Mouse (Mus musculus) mature B cell (primary cell): ENCODE measurements around the gene Eloa.
"Not testable (repeated sequence)": the region's sequence is repeated elsewhere in the genome, so short reads cannot be mapped to it uniquely, and the experiment has no call there.

Experiments used
- in situ Hi-C: fragments of 300-500 bp; cut with MboI; formaldehyde crosslinking; loops from 2 replicates; pipeline ENCODE4 v1.14.3; 2019

Eloa gene

GRCm38 (mm10) chr4:135984556-135984955 lies 37.0 kb downstream of the Eloa start:
- in situ Hi-C loops, result no loop called here

GRCm38 (mm10) chr4:135981524-135982063 lies 40.0 kb downstream of the Eloa start:
- in situ Hi-C loops, result no loop called here

- in situ Hi-C loops, result not testable (repeated sequence)
Measured at GRCm38 (mm10) chr4:135980223-135980622, 41.3 kb downstream of the Eloa start.

GRCm38 (mm10) chr4:135976146-135976545 lies 45.4 kb downstream of the Eloa start:
- in situ Hi-C loops, result no loop called here

GRCm38 (mm10) chr4:135972911-135973811 lies 48.4 kb downstream of the Eloa start:
- in situ Hi-C loops, result no loop called here

GRCm38 (mm10) chr4:135972556-135972906 lies 49.0 kb downstream of the Eloa start, which contains the start of gene Lypla2:
Gene Lypla2, minus strand, starts transcription at chr4:135972626.
- in situ Hi-C loops, result no loop called here

GRCm38 (mm10) chr4:135971805-135972555 lies 49.6 kb downstream of the Eloa start:
- in situ Hi-C loops, result no loop called here

- in situ Hi-C loops, result no loop called here
Measured at GRCm38 (mm10) chr4:135970585-135970984, 51.0 kb downstream of the Eloa start.

- in situ Hi-C loops, result no loop called here
Measured at GRCm38 (mm10) chr4:135969070-135969750, 52.4 kb downstream of the Eloa start.

GRCm38 (mm10) chr4:135968271-135968869 lies 53.2 kb downstream of the Eloa start:
- in situ Hi-C loops, result no loop called here

GRCm38 (mm10) chr4:135967086-135967760 lies 54.3 kb downstream of the Eloa start:
- in situ Hi-C loops, result no loop called here

- in situ Hi-C loops, result no loop called here
Measured at GRCm38 (mm10) chr4:135966283-135966682, 55.3 kb downstream of the Eloa start.

GRCm38 (mm10) chr4:135965113-135965512 lies 56.5 kb downstream of the Eloa start:
- in situ Hi-C loops, result no loop called here

GRCm38 (mm10) chr4:135964426-135964825 lies 57.1 kb downstream of the Eloa start:
- in situ Hi-C loops, result no loop called here

- in situ Hi-C loops, result no loop called here
Measured at GRCm38 (mm10) chr4:135963457-135964193, 57.9 kb downstream of the Eloa start, which contains the start of gene Gale. Gene Gale, plus strand, starts transcription at chr4:135963727.

- in situ Hi-C loops, result no loop called here
Measured at GRCm38 (mm10) chr4:135962946-135963345, 58.6 kb downstream of the Eloa start.

- in situ Hi-C loops, result no loop called here
Measured at GRCm38 (mm10) chr4:135962198-135962597, 59.4 kb downstream of the Eloa start.

- in situ Hi-C loops, result no loop called here
Measured at GRCm38 (mm10) chr4:135961709-135962108, 59.9 kb downstream of the Eloa start.

GRCm38 (mm10) chr4:135960717-135961116 lies 60.8 kb downstream of the Eloa start:
- in situ Hi-C loops, result no loop called here

- in situ Hi-C loops, result no loop called here
Measured at GRCm38 (mm10) chr4:135958354-135958753, 63.2 kb downstream of the Eloa start.
